Mouse (Mus musculus): ENCODE results near the gene Hspg2.
A peak's percentile ranks its signal among the peaks of the same experiment; 100 is the strongest.
"Not testable (repeated sequence)": the region's sequence is repeated elsewhere in the genome, so short reads cannot be mapped to it uniquely, and the experiment has no call there.

Gene Hspg2

GRCm38 (mm10) chr4:137468260-137469080 is at the start of gene Hspg2:
Gene Hspg2, plus strand, starts transcription at chr4:137468769.
- peak; percentile 94 to 96 for DNase-seq (ENCODE audit: low spot score in 2 of 2)

- no peak for DNase-seq (ENCODE audit: low spot score in 2 of 2)
These were observed 38.1 kb upstream of the Hspg2 start, which contains the start of gene Cela3b for GRCm38 (mm10) chr4:137430502-137430901. Gene Cela3b, minus strand, starts transcription at chr4:137430540.

- DNase-seq (ENCODE audit: low spot score in 2 of 2), result not testable (repeated sequence)
These were observed 35.6 kb upstream of the Hspg2 start for GRCm38 (mm10) chr4:137432700-137433550.

- no peak for DNase-seq (ENCODE audit: low spot score in 2 of 2)
These were observed 31.4 kb upstream of the Hspg2 start for GRCm38 (mm10) chr4:137436979-137437669.

GRCm38 (mm10) chr4:137438842-137439241 is 29.7 kb upstream of the Hspg2 start:
- DNase-seq (ENCODE audit: low spot score in 2 of 2), result no peak

- no peak for DNase-seq (ENCODE audit: low spot score in 2 of 2)
These were observed 27.2 kb upstream of the Hspg2 start for GRCm38 (mm10) chr4:137441332-137441731.

- peak; percentile 44 to 69 for DNase-seq (ENCODE audit: low spot score in 2 of 2)
These were observed 24.9 kb upstream of the Hspg2 start for GRCm38 (mm10) chr4:137443625-137444024.

GRCm38 (mm10) chr4:137445881-137446280 is 22.7 kb upstream of the Hspg2 start:
- DNase-seq (ENCODE audit: low spot score in 2 of 2), result no peak

GRCm38 (mm10) chr4:137447363-137448196 is 21.0 kb upstream of the Hspg2 start:
- DNase-seq (ENCODE audit: low spot score in 2 of 2), result no peak

GRCm38 (mm10) chr4:137448197-137448596 is 20.4 kb upstream of the Hspg2 start:
- DNase-seq (ENCODE audit: low spot score in 2 of 2), result no peak

GRCm38 (mm10) chr4:137448641-137449040 is 19.9 kb upstream of the Hspg2 start:
- no peak for DNase-seq (ENCODE audit: low spot score in 2 of 2)

GRCm38 (mm10) chr4:137449132-137449531 is 19.4 kb upstream of the Hspg2 start:
- DNase-seq (ENCODE audit: low spot score in 2 of 2), result no peak

GRCm38 (mm10) chr4:137449715-137450114 is 18.9 kb upstream of the Hspg2 start:
- DNase-seq (ENCODE audit: low spot score in 2 of 2), result no peak

GRCm38 (mm10) chr4:137452190-137452589 is 16.4 kb upstream of the Hspg2 start:
- DNase-seq (ENCODE audit: low spot score in 2 of 2), result no peak

GRCm38 (mm10) chr4:137453234-137453767 is 15.3 kb upstream of the Hspg2 start, which contains the start of gene 1700013G24Rik:
Gene 1700013G24Rik, plus strand, starts transcription at chr4:137453284.
- DNase-seq (ENCODE audit: low spot score in 2 of 2), result no peak

GRCm38 (mm10) chr4:137454582-137454981 is 14.0 kb upstream of the Hspg2 start:
- no peak for DNase-seq (ENCODE audit: low spot score in 2 of 2)

- no peak for DNase-seq (ENCODE audit: low spot score in 2 of 2)
These were observed 12.0 kb upstream of the Hspg2 start for GRCm38 (mm10) chr4:137456581-137456980.

GRCm38 (mm10) chr4:137457292-137457691 is 11.3 kb upstream of the Hspg2 start:
- no peak for DNase-seq (ENCODE audit: low spot score in 2 of 2)

- no peak for DNase-seq (ENCODE audit: low spot score in 2 of 2)
These were observed 10.3 kb upstream of the Hspg2 start for GRCm38 (mm10) chr4:137458310-137458709.

GRCm38 (mm10) chr4:137458861-137459260 is 9.7 kb upstream of the Hspg2 start:
- no peak for DNase-seq (ENCODE audit: low spot score in 2 of 2)

- no peak for DNase-seq (ENCODE audit: low spot score in 2 of 2)
These were observed 7.9 kb upstream of the Hspg2 start for GRCm38 (mm10) chr4:137460676-137461075.

Measured in urinary bladder, adult 18-20 months (tissue).